Mouse (Mus musculus) embryonic fibroblast, embryonic 13.5 days (primary cell): ENCODE measurements around the gene Prdm9. TPM values are rescaled to one million over a fixed set of nuclear protein-coding genes. Genes with fewer than 3 reads are reported as not detected.
"Not testable (repeated sequence)": the region's sequence is repeated elsewhere in the genome, so short reads cannot be mapped to it uniquely, and the experiment has no call there.

Experiments
- H3K27ac ChIP-seq: 2 replicates; pipeline ENCODE4 v1.5.1; 2012; ENCODE audit warnings: low read length, control low read depth, inconsistent platforms; ENCODE audit not compliant: insufficient read depth
- H3K4me1 ChIP-seq: 2 replicates; pipeline ENCODE4 v1.6.1; 2011; ENCODE audit warnings: low read length; ENCODE audit not compliant: control insufficient read depth, insufficient read depth
- H3K4me3 ChIP-seq: 2 replicates; pipeline ENCODE4 v1.5.1; 2011; ENCODE audit warnings: mild to moderate bottlenecking, control low read depth, low read length; ENCODE audit not compliant: insufficient read depth
- CTCF ChIP-seq: IDR thresholded peaks from 2 replicates; pipeline ENCODE4 v1.5.1; 2011; ENCODE audit warnings: mild to moderate bottlenecking, control low read depth, low read length, moderate library complexity, borderline replicate concordance; ENCODE audit not compliant: insufficient read depth
- POLR2A ChIP-seq: IDR thresholded peaks from 2 replicates; pipeline ENCODE4 v1.6.1; 2011; ENCODE audit warnings: low read depth, mild to moderate bottlenecking, control low read depth, low read length, moderate library complexity
- polyA plus RNA-seq: library from polyadenylated mRNA; stranded (reverse); fragments of >200 nt; gene quantifications from 2 replicates; pipeline ENCODE4 v1.2.4, GENCODE M21; 2011; ENCODE audit warnings: low read depth; ENCODE audit not compliant: missing spikeins, insufficient read length

The Prdm9 gene
- polyA plus RNA-seq, 1 experiment: 3.7 TPM

GRCm38 (mm10) chr17:15575056-15575455 lies 10.9 kb upstream of the Prdm9 start:
- TF ChIP-seq POLR2A: no peak
- no peak for TF ChIP-seq CTCF
- Histone ChIP-seq H3K4me1 (no peaks in the 10 kb centered on the region), H3K27ac (no peak overlapping the region), H3K4me3 (no peak overlapping the region)

- no peaks in the 10 kb centered on the region for H3K4me1 ChIP-seq
- H3K27ac ChIP-seq: no peak overlapping the region
- TF ChIP-seq CTCF: no peak
- TF ChIP-seq POLR2A: no peak
- no peak overlapping the region for H3K4me3 ChIP-seq
These were observed 2.8 kb upstream of the Prdm9 start for GRCm38 (mm10) chr17:15566908-15567307.

- H3K4me3 ChIP-seq: peak overlapping the region; percentile 42
- H3K27ac ChIP-seq: no peak overlapping the region
- TF ChIP-seq POLR2A: no peak
- no peak for TF ChIP-seq CTCF
- H3K4me1 ChIP-seq: no peaks in the 10 kb centered on the region
These were observed 760 bp upstream of the Prdm9 start for GRCm38 (mm10) chr17:15564928-15565300.

GRCm38 (mm10) chr17:15559946-15560345 lies 4.2 kb downstream of the Prdm9 start:
- no peak overlapping the region for H3K27ac ChIP-seq
- H3K4me3 ChIP-seq: no peak overlapping the region
- TF ChIP-seq POLR2A: no peak
- no peak for TF ChIP-seq CTCF
- H3K4me1 ChIP-seq: no peaks in the 10 kb centered on the region

- Histone ChIP-seq H3K4me3 (no peak overlapping the region), H3K4me1 (no peaks in the 10 kb centered on the region), H3K27ac (no peak overlapping the region)
- TF ChIP-seq POLR2A (no peak), CTCF (no peak)
These were observed 14.4 kb downstream of the Prdm9 start for GRCm38 (mm10) chr17:15549713-15550112.

GRCm38 (mm10) chr17:15546440-15546839 lies 17.7 kb downstream of the Prdm9 start:
- Histone ChIP-seq H3K4me1 (no peaks in the 10 kb centered on the region), H3K27ac (no peak overlapping the region), H3K4me3 (no peak overlapping the region)
- TF ChIP-seq CTCF (no peak), POLR2A (no peak)

GRCm38 (mm10) chr17:15543868-15544267 lies 20.3 kb downstream of the Prdm9 start:
- not testable (repeated sequence) for H3K4me1 ChIP-seq

GRCm38 (mm10) chr17:15540309-15540708 lies 23.8 kb downstream of the Prdm9 start:
- no peak overlapping the region for H3K4me3 ChIP-seq
- H3K4me1 ChIP-seq: peaks cover 7% of the 10 kb centered on the region; the same call in 1 of the 2 replicates
- H3K27ac ChIP-seq: no peak overlapping the region
- TF ChIP-seq CTCF (no peak), POLR2A (no peak)

More at GRCm38 (mm10) chr17:15543868-15544267, 20.3 kb downstream of the Prdm9 start:
- H3K27ac ChIP-seq, H3K4me3 ChIP-seq: not testable (repeated sequence)

- peaks cover 9% of the 10 kb centered on the region; the same call in 1 of the 2 replicates for H3K4me1 ChIP-seq
- TF ChIP-seq POLR2A: no peak
- no peak for TF ChIP-seq CTCF
- no peak overlapping the region for H3K27ac ChIP-seq
- H3K4me3 ChIP-seq: peak overlapping the region; percentile 39
These were observed 27.7 kb downstream of the Prdm9 start for GRCm38 (mm10) chr17:15536457-15536904.

- Histone ChIP-seq H3K4me1 (peaks cover 9% of the 10 kb centered on the region; the same call in 1 of the 2 replicates), H3K27ac (peak overlapping the region; percentile 50; the same call in 1 of the 2 replicates), H3K4me3 (peak overlapping the region; percentile 39)
- no peak for TF ChIP-seq POLR2A
- TF ChIP-seq CTCF: no peak
These were observed 28.2 kb downstream of the Prdm9 start for GRCm38 (mm10) chr17:15535943-15536342.

GRCm38 (mm10) chr17:15535162-15535800 lies 28.9 kb downstream of the Prdm9 start:
- Histone ChIP-seq H3K27ac (peak overlapping the region; percentile 50; the same call in 1 of the 2 replicates), H3K4me1 (peaks cover 9% of the 10 kb centered on the region; the same call in 1 of the 2 replicates), H3K4me3 (no peak overlapping the region)
- no peak for TF ChIP-seq CTCF
- no peak for TF ChIP-seq POLR2A
